Mouse (Mus musculus): ENCODE data around the gene Cubn. TPM values are rescaled to one million over a fixed set of nuclear protein-coding genes. Genes with fewer than 3 reads are reported as not detected.

Cubn gene
- polyA plus RNA-seq, 1 experiment from 2014 or later, result 0.77 TPM

DNA sequence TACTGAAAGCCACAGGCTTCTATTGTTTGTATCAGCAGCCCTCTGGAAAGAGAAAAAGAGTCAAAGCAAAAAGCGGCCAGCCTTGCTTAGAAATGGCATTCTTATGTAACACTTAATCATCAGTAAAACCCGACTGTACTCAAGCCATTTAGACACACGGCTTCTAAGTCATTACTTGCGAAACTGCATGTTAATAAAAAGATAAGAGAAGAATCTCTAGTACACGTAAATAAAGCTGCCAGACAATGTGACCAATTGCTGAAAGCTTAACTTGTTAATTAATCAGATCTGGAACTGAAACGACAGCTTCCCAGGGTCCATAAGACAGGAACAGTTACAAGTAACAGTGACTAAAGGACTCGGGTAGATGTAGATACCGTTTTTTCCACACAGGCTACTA, 30.5 kb upstream of the Cubn start:
- 37% methylated on average over 8 of the region's 8 CpGs for WGBS

DNA sequence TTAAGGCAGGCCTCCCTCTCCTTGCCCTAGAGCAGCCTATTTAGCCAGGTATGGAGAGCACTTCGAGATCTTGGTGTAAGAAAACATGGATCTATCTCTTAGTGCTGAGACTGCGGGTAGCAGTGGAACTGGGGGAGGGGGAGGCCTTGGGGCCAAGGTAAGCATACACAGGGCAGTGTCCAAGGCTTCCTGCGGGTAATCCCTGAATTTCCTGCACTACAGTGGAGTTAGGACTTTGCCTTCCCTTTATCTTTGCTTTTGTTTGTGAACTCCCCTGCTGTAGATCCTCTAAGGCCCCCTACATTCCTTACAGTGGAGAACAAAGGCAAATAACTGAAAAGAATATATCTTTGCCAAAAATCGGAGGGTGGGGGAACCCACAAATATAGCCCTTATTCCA, 23.3 kb upstream of the Cubn start:
- Histone ChIP-seq H3K4me3 (no peak overlapping the region), H3K9me3 (no peaks in the 10 kb centered on the region), H3K27ac (no peak overlapping the region), H3K4me2 (no peak overlapping the region), H3K27me3 (replicated peaks) (no peaks in the 10 kb centered on the region), H3K4me1 (no peaks in the 10 kb centered on the region), H3K9ac (no peak overlapping the region), H3K36me3 (replicated peaks) (0 out of 2 replicates have a peak, but pooled peaks cover 3% of the 10 kb centered on the region)
- ATAC-seq (replicated peaks), result no peak
- WGBS, result 41% methylated on average over 4 of the region's 4 CpGs

More for the DNA sequence above, 30.5 kb upstream of the Cubn start:
- H3K36me3 ChIP-seq (replicated peaks), result peaks cover 3% of the 10 kb centered on the region; the same call in 1 of the 2 replicates
- ATAC-seq (replicated peaks), result no peak
- H3K9me3 ChIP-seq, result no peaks in the 10 kb centered on the region
- no peaks in the 10 kb centered on the region for H3K27me3 ChIP-seq (replicated peaks)
- H3K4me1 ChIP-seq, result no peaks in the 10 kb centered on the region
- H3K27ac ChIP-seq, result no peak overlapping the region
- H3K4me2 ChIP-seq, result no peak overlapping the region
- H3K4me3 ChIP-seq, result no peak overlapping the region
- no peak overlapping the region for H3K9ac ChIP-seq

DNA sequence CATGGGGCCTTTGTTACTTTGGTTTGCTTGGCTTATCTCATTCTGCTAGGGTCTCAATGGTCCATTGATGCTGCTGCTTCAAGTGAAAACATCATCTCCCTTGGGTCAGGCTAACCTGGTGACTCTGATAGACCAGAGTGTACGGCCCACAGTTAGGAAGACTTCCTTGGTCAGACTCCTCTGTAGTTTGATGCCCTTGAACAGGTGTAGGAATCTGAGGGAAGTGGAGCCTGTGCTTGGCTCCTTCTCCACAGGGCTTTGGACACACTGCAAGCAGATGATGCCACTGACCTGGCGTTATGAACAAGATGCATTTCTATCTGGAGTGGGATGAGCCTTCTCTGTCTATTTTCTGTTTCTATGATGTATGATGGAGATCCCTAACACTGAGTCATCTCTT, 11.1 kb upstream of the Cubn start:
- Histone ChIP-seq H3K4me2 (no peak overlapping the region), H3K4me1 (0 out of 2 replicates have a peak, but pooled peaks cover 2% of the 10 kb centered on the region), H3K36me3 (replicated peaks) (no peaks in the 10 kb centered on the region), H3K9ac (no peak overlapping the region), H3K4me3 (no peak overlapping the region), H3K27me3 (replicated peaks) (no peaks in the 10 kb centered on the region), H3K9me3 (no peaks in the 10 kb centered on the region), H3K27ac (no peak overlapping the region)
- WGBS, result 87% methylated on average over 2 of the region's 2 CpGs
- no peak for ATAC-seq (replicated peaks)

DNA sequence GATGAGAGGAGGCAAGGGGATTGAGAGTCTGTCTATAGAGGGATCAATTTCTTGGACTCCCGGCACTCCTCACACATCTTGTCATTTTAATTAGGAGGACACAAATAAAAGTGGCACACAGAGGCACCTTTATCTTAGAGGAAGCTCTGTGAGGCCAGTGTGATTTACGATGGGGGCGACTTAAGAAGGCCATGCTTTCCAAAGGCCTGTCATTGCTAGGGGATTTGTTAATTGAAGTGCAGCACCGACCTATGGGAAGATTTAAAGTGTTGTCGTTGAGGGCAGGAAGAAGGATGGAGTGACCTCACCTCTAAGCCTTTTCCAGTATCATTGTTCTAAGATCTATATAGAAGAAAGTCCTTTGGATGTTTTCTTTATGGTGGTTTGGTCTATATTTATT, 9.9 kb upstream of the Cubn start:
- 15% methylated on average over 5 of the region's 5 CpGs for WGBS
- Histone ChIP-seq H3K27me3 (replicated peaks) (no peaks in the 10 kb centered on the region), H3K27ac (no peak overlapping the region), H3K36me3 (replicated peaks) (no peaks in the 10 kb centered on the region), H3K4me3 (no peak overlapping the region), H3K4me1 (0 out of 2 replicates have a peak, but pooled peaks cover 2% of the 10 kb centered on the region), H3K9ac (no peak overlapping the region), H3K4me2 (no peak overlapping the region), H3K9me3 (no peaks in the 10 kb centered on the region)
- ATAC-seq (replicated peaks), result no peak

DNA sequence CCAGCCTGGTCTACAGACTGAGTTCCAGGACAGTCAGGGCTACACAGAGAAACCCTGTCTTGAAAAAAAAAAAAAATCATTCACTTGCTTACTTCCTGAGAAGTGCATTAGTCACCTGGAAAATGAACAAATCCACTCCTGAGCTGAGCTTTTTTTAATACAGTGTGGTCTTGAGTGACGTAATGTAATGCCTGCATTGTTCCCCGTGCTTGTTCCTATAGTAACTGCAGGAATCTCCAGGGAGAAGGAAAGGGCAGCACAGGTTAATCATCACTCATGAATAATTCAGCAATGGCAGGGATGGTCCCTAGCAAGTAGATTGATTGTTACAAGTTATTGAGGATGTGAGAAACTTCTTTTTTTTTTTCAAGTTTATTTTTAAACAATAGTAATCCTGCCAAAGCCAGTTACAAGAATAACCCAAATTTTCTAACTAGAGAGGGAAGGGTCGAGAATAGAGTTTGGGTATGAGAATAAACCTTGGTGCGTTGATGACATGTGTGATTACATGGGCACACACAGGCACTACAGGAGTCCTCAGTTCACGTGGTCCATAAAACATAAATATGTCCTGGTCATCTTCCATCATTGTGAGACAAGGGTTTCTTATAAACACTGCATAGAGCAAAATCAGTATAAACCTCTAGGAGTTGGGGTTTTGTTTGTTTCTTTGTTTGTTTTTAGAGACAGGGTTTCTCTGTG, 8.8 kb upstream of the Cubn start:
- no peaks in the 10 kb centered on the region for H3K9me3 ChIP-seq
- WGBS, result 27% methylated on average over 5 of the region's 5 CpGs
- H3K4me1 ChIP-seq, result 0 out of 2 replicates have a peak, but pooled peaks cover 2% of the 10 kb centered on the region
- H3K36me3 ChIP-seq (replicated peaks), result no peaks in the 10 kb centered on the region
- ATAC-seq (replicated peaks), result peak; percentile 91
- no peaks in the 10 kb centered on the region for H3K27me3 ChIP-seq (replicated peaks)
- H3K27ac ChIP-seq, result no peak overlapping the region
- H3K4me2 ChIP-seq, result no peak overlapping the region
- H3K4me3 ChIP-seq, result no peak overlapping the region
- H3K9ac ChIP-seq, result no peak overlapping the region

DNA sequence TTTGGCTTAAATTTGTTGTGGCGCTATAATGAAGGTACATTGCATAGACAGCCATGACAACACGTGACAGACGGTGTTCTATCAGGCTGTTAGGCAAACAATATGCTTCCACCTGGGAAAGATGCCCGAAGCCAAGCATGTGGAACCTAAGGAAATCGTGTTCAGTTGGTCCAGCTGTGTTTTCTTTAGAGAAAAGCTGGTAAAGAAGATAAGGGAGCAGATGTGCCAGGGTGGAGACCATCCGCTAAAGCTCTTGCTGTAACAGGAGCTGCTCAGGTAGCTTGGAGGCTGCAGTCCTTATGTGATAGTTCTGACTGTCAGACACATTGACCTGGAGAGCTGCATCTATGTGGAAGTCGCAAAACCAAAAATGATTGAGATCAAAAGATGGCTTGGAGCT, 7.6 kb upstream of the Cubn start:
- H3K4me1 ChIP-seq, result 0 out of 2 replicates have a peak, but pooled peaks cover 2% of the 10 kb centered on the region
- no peak overlapping the region for H3K4me3 ChIP-seq
- H3K27me3 ChIP-seq (replicated peaks), result no peaks in the 10 kb centered on the region
- H3K4me2 ChIP-seq, result no peak overlapping the region
- no peak for ATAC-seq (replicated peaks)
- no peak overlapping the region for H3K9ac ChIP-seq
- no peaks in the 10 kb centered on the region for H3K36me3 ChIP-seq (replicated peaks)
- WGBS, result 91% methylated on average over 7 of the region's 7 CpGs
- no peaks in the 10 kb centered on the region for H3K9me3 ChIP-seq
- H3K27ac ChIP-seq, result no peak overlapping the region

DNA sequence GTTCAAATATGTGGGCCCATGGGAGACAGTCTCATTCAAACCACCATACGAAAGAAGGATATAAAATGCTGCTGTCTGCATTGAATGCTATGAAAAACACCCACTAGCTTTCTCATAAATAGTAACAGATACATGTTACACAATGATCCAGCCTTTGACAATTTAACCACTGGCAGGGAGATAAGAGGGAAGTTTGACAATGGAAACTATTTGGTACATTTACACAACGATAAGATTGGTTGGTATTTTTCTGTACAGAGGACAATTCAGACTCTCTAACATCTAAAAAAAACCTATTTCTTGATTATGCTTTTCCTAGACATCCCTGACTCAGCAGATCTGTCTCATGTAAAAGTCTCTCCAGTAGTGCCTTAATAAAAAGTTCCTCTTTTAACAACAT, 4.5 kb upstream of the Cubn start:
- Histone ChIP-seq H3K9me3 (no peaks in the 10 kb centered on the region), H3K4me2 (no peak overlapping the region), H3K36me3 (replicated peaks) (no peaks in the 10 kb centered on the region), H3K27ac (no peak overlapping the region), H3K27me3 (replicated peaks) (no peaks in the 10 kb centered on the region), H3K9ac (no peak overlapping the region), H3K4me1 (0 out of 2 replicates have a peak, but pooled peaks cover 2% of the 10 kb centered on the region), H3K4me3 (no peak overlapping the region)
- ATAC-seq (replicated peaks), result no peak
- 74% methylated on average over 2 of the region's 2 CpGs for WGBS

DNA sequence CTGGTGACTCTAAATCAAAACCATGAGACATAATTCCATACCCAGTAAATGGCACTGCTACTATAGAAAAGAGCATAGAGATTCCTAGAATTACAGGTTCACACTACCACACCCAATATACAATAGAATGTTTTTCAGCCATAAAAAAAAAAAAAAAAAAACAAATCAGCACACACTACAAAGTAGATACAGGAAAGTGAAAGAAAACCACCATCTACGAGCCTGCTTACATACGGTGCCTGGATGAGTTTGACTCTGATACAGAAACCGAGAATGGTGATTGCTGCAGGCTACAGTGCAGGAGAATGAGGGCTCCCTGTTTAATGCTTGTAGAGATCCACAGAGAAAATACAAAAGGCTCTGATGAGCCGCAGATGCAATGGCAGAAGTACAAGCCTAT, 1.3 kb upstream of the Cubn start:
- no peak overlapping the region for H3K4me3 ChIP-seq
- H3K9me3 ChIP-seq, result no peaks in the 10 kb centered on the region
- H3K9ac ChIP-seq, result no peak overlapping the region
- no peaks in the 10 kb centered on the region for H3K36me3 ChIP-seq (replicated peaks)
- WGBS, result 72% methylated on average over 4 of the region's 4 CpGs
- H3K4me1 ChIP-seq, result no peaks in the 10 kb centered on the region
- no peak overlapping the region for H3K4me2 ChIP-seq
- ATAC-seq (replicated peaks), result no peak
- no peaks in the 10 kb centered on the region for H3K27me3 ChIP-seq (replicated peaks)
- H3K27ac ChIP-seq, result no peak overlapping the region

DNA sequence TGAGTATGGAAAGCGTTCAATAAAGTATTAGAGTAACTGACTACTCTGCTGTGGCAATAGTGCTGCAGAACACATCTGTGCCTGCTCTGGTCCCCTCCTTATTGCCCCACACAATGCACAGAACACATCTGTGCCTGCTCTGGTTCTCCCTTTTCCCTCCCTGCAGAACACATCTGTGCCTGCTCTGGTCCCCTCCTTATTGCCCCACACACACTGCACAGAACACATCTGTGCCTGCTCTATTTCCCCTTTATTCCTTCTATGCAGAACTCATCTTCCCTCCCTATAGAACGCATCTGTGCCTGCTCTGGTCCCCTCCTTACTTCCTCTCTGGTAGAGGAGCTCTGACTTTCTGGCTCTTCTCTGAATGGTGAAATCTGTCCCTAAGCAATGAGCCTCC, 1.1 kb downstream of the Cubn start:
- H3K4me3 ChIP-seq, result no peak overlapping the region
- H3K36me3 ChIP-seq (replicated peaks), result no peaks in the 10 kb centered on the region
- no peaks in the 10 kb centered on the region for H3K9me3 ChIP-seq
- ATAC-seq (replicated peaks), result no peak
- H3K4me2 ChIP-seq, result no peak overlapping the region
- H3K9ac ChIP-seq, result no peak overlapping the region
- H3K4me1 ChIP-seq, result no peaks in the 10 kb centered on the region
- no peaks in the 10 kb centered on the region for H3K27me3 ChIP-seq (replicated peaks)
- WGBS, result 90% methylated on average over 2 of the region's 2 CpGs
- no peak overlapping the region for H3K27ac ChIP-seq

DNA sequence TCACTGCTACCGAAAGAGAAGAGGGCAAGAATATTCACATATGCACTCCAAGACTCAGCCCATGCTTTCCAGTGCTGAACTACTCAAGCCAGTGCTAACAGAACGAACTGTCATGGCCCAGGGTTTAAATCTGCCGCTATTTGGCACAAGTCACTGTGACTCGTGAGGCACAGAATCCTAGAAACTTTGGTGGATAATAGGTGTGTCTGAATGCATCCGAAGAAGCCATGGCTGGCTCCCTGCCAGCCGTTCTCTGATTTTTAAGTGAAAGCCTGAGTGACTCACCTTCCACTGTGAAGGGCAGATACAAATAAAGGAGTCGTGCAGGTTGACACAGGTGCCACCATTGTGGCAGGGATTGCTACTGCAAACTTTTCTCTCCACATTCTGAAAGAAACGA, 5.1 kb downstream of the Cubn start:
- WGBS, result 77% methylated on average over 8 of the region's 8 CpGs
- no peak for ATAC-seq (replicated peaks)
- no peak overlapping the region for H3K4me2 ChIP-seq
- no peaks in the 10 kb centered on the region for H3K9me3 ChIP-seq
- H3K9ac ChIP-seq, result no peak overlapping the region
- H3K27me3 ChIP-seq (replicated peaks), result no peaks in the 10 kb centered on the region
- H3K27ac ChIP-seq, result no peak overlapping the region
- H3K4me3 ChIP-seq, result no peak overlapping the region
- no peaks in the 10 kb centered on the region for H3K4me1 ChIP-seq
- no peaks in the 10 kb centered on the region for H3K36me3 ChIP-seq (replicated peaks)

DNA sequence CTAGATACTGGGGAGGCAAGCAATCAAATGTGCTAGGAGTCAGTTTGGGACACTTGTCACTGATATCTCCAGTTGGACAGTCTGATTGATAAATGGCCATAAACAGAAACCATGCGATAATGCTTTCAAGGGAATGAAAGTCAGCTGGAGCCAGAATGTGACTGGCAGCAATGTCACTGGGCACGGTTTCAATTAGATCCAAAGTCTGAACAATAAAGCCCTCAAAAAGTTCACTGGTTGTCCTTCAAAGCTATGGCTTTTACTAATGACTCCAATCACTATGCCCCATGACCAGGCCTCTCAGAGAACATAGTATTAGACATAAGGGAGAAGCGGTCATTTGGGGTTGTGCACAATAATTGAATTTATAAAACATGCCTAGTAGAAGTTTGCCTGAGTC, 7.0 kb downstream of the Cubn start:
- Histone ChIP-seq H3K4me3 (no peak overlapping the region), H3K4me1 (no peaks in the 10 kb centered on the region), H3K36me3 (replicated peaks) (no peaks in the 10 kb centered on the region), H3K9ac (no peak overlapping the region), H3K4me2 (no peak overlapping the region), H3K9me3 (no peaks in the 10 kb centered on the region), H3K27ac (no peak overlapping the region), H3K27me3 (replicated peaks) (no peaks in the 10 kb centered on the region)
- ATAC-seq (replicated peaks), result no peak
- 91% methylated on average over 3 of the region's 3 CpGs for WGBS

DNA sequence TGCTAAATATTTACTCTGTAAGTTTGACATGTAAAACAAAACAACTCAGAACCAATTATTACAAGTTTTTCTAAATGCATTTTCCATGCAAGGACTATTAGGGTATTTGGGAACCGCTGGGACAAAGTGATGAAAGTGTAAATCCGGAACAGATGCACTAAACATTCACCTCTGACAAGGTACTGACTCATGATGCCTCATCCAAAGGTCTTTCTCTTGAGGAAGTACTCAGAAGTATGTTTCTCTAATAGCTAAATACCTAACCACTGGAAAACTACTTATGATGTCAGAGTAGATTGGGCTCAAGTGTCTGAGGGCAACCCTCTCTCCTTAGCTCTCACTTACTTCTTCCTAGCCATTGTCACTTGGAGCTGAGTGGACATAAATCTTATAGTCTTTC, 10.9 kb downstream of the Cubn start:
- no peak for ATAC-seq (replicated peaks)

DNA sequence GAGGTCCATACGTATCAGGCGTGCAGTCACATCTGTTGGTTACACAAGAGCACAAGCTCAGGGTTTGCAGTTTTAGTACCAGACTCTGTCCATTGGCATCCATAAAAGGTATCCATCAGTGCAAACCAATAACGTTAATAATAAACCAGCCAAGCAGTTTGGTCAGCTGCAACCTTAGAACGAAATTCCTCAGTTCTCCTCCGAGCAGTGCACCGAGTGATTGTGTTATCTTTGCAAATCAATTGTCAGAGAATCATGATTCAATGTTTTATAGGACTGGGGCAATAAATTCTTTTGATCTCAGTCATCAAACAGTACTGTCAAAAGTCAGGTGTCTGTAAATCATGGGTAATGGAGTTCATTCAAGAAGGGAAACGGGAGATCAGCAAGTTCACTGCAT, 12.4 kb downstream of the Cubn start:
- Histone ChIP-seq H3K27me3 (replicated peaks) (no peaks in the 10 kb centered on the region), H3K4me2 (no peak overlapping the region), H3K4me3 (no peak overlapping the region), H3K9ac (no peak overlapping the region), H3K4me1 (no peaks in the 10 kb centered on the region), H3K9me3 (no peaks in the 10 kb centered on the region), H3K27ac (no peak overlapping the region), H3K36me3 (replicated peaks) (no peaks in the 10 kb centered on the region)
- no peak for ATAC-seq (replicated peaks)
- 92% methylated on average over 7 of the region's 7 CpGs for WGBS

More for the DNA sequence above, 10.9 kb downstream of the Cubn start:
- no peak overlapping the region for H3K27ac ChIP-seq
- H3K36me3 ChIP-seq (replicated peaks), result no peaks in the 10 kb centered on the region
- no peaks in the 10 kb centered on the region for H3K27me3 ChIP-seq (replicated peaks)
- H3K9me3 ChIP-seq, result no peaks in the 10 kb centered on the region
- H3K9ac ChIP-seq, result no peak overlapping the region
- no peak overlapping the region for H3K4me2 ChIP-seq
- H3K4me3 ChIP-seq, result no peak overlapping the region
- no peaks in the 10 kb centered on the region for H3K4me1 ChIP-seq
- WGBS, result 90% methylated on average over 2 of the region's 2 CpGs

Data from midbrain, embryonic 15.5 days (tissue).